Mouse (Mus musculus) heart, adult 2 months (tissue): ENCODE measurements around the gene Pcyox1.

Experiments
- CTCF ChIP-seq: fragments of 200-600 bp; IDR thresholded peaks from 2 replicates; pipeline ENCODE4 v1.8.1; 2022; ENCODE audit warnings: antibody characterized with exemption, mild to moderate bottlenecking, moderate library complexity
- EP300 ChIP-seq: fragments of 200-500 bp; IDR thresholded peaks from 2 replicates; pipeline ENCODE4 v1.6.1; 2011; ENCODE audit warnings: low read depth, low read length, control low read depth; ENCODE audit not compliant: insufficient read depth

DNA sequence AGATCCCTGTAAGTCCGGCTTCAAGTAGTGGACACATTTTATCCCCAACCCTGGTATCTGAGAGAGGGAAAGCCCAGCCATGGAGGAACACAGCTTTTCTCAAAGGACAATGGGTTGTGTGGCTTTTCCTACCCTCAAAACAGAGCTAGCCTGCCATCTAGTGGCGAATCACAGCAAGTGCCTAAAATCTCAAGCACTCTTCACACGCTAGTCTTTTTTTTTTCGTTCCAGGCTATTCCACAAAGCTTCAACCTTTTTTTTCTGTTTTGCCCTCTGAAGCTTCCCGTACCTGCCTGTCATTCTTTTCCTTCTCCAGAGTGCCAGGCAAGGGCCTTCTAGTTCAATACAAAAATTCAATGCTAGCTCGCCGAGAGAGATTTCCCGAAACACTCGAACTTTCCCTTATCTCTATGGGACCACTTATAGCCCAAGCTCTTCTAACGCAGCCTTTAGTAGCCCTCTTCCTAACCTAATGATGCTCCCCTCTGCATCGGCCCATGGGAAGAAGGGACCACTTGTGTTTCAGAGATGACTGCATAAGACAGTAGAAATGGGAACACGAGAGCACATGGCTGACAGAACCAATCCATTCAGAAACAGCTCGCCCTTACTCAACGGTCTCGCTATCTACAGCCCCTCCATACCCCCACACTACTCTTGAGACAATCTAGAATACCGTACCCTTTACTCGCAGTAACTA, 32.4 kb downstream of the Pcyox1 start:
- TF ChIP-seq CTCF (peak; percentile 97), EP300 (peak; percentile 66; the same call in 1 of the 2 replicates)
